Mouse (Mus musculus) limb, embryonic 14.5 days (tissue): ENCODE results near the gene Efna2. TPM values are rescaled to one million over a fixed set of nuclear protein-coding genes. Genes with fewer than 3 reads are reported as not detected.

Source experiments
- ATAC-seq: fragments of 200-750 bp; cut with Nextera tagmentation; 2 replicates; pipeline ENCODE4 v1.8.0; 2017; ENCODE audit warnings: low read depth, moderate number of reproducible peaks, moderate TSS enrichment; ENCODE audit not compliant: low FRiP score
- DNase-seq: peaks from one replicate; pipeline ENCODE4 v3.0.0-alpha.2; 2015; ENCODE audit warnings: low spot score
- H3K27ac ChIP-seq: fragments of 300-500 bp; sonication (generic); replicated peaks from 2 replicates; pipeline ENCODE4 v1.5.1; 2014; ENCODE audit warnings: low read depth, mild to moderate bottlenecking, low read length, moderate library complexity, mixed read lengths
- H3K27me3 ChIP-seq: fragments of 300-500 bp; sonication (generic); 2 replicates; pipeline ENCODE4 v1.6.1; 2014; ENCODE audit warnings: low read length, mixed read lengths; ENCODE audit not compliant: control insufficient read depth, insufficient read depth
- H3K36me3 ChIP-seq: fragments of 300-500 bp; sonication (generic); 2 replicates; pipeline ENCODE4 v1.6.1; 2014; ENCODE audit warnings: mild to moderate bottlenecking, low read length, moderate library complexity, mixed read lengths; ENCODE audit not compliant: control insufficient read depth, insufficient read depth
- H3K4me1 ChIP-seq: fragments of 300-500 bp; sonication (generic); 2 replicates; pipeline ENCODE4 v1.6.1; 2014; ENCODE audit warnings: antibody characterized with exemption, low read length, mixed read lengths; ENCODE audit not compliant: control insufficient read depth, insufficient read depth
- H3K4me2 ChIP-seq: fragments of 300-500 bp; sonication (generic); replicated peaks from 2 replicates; pipeline ENCODE4 v1.6.1; 2014; ENCODE audit warnings: low read depth, mild to moderate bottlenecking, low read length, moderate library complexity; ENCODE audit not compliant: severe bottlenecking
- H3K4me3 ChIP-seq: fragments of 300-500 bp; sonication (generic); replicated peaks from 2 replicates; pipeline ENCODE4 v1.5.1; 2014; ENCODE audit warnings: low read length
- H3K9ac ChIP-seq: fragments of 300-500 bp; sonication (generic); 2 replicates; pipeline ENCODE4 v1.6.1; 2014; ENCODE audit warnings: mild to moderate bottlenecking, low read depth, low read length, moderate library complexity; ENCODE audit not compliant: severe bottlenecking
- H3K9me3 ChIP-seq: fragments of 300-500 bp; sonication (generic); 2 replicates; pipeline ENCODE4 v1.6.1; 2016; ENCODE audit warnings: low read length; ENCODE audit not compliant: control insufficient read depth
- POLR2A ChIP-seq: fragments of 200-500 bp; IDR thresholded peaks from 2 replicates; pipeline ENCODE4 v1.8.0; 2012; ENCODE audit warnings: inconsistent platforms, mild to moderate bottlenecking, moderate library complexity, borderline replicate concordance; ENCODE audit not compliant: insufficient read depth, insufficient read length; ENCODE audit errors: extremely low read depth
- WGBS: fragments of 180-500 bp; shearing (Covaris S2); extraction: QIAGEN DNeasy Blood & Tissue Kit; methylation state at CpG from one replicate; pipeline ENCODE4 v1.1.7; 2014; 5-methylcytosine and 5-hydroxymethylcytosine counted together
- polyA plus RNA-seq, 2 experiments: library from polyadenylated mRNA; depleted of rRNA in 1 of 2; stranded (reverse) in 1 of 2; unstranded in 1 of 2; fragments of >200 nt; fragmentation: Nextera tagmentation in 1 of 2; extraction: Ambion mirVana in 1 of 2; gene quantifications; 2 replicates each; pipeline versions ENCODE4 v1.2.1 to v1.2.3; 2012 to 2014

Efna2 gene
- 41.7 and 67.7 TPM in 2 replicates for polyA plus RNA-seq (2012; rRNA removed)
- 31.5 and 38.6 TPM in 2 replicates for polyA plus RNA-seq (2014; fragmentation: Nextera tagmentation; extraction: Ambion mirVana)

GRCm38 (mm10) chr10:80179068-80180051 is at the start of gene Efna2:
Gene Efna2, plus strand, starts transcription at chr10:80179482.
- DNase-seq, result peak; percentile 63
- 5% methylated on average over 35 of the region's 106 CpGs for WGBS

DNA sequence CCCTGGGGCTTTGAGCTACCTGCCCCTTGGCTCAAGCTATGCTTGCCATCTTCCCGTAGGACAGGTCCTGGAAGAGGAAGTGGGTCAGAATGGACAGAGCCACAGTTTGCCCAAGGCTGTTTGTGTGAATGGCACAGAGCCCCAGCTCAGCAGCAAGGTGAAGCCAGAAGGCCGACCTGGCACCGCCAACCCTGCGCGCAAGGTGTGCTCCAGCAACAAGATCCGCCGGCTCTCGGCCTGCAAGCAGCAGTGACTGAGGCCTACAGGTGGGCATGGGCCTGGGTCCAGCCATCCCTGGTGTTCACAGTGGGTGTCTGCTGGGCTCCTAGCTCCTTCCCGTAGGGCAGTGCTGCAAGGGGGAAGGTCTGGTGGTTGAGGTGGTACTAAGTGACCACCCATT is 49.4 kb upstream of the Efna2 start:
- Histone ChIP-seq H3K27ac (no peak overlapping the region), H3K9ac (no peak overlapping the region), H3K4me2 (no peak overlapping the region), H3K9me3 (no peaks in the 10 kb centered on the region), H3K4me3 (no peak overlapping the region), H3K4me1 (peaks cover 10% of the 10 kb centered on the region; the same call in 1 of the 2 replicates), H3K36me3 (peaks cover 98% of the 10 kb centered on the region), H3K27me3 (no peaks in the 10 kb centered on the region)
- WGBS, result 91% methylated on average over 9 of the region's 9 CpGs
- ATAC-seq (no peak), DNase-seq (no peak)
- TF ChIP-seq POLR2A, result no peak

More at GRCm38 (mm10) chr10:80179068-80180051, at the start of gene Efna2:
- Histone ChIP-seq H3K4me3 (peak within 1 kb of the TSS; percentile 81), H3K27ac (peak within 1 kb of the TSS; percentile 74), H3K9me3 (no peaks in the 10 kb centered on the region), H3K4me2 (peak within 1 kb of the TSS; percentile 91), H3K36me3 (0 out of 2 replicates have a peak, but pooled peaks cover 15% of the 10 kb centered on the region), H3K27me3 (no peaks in the 10 kb centered on the region), H3K9ac (peak within 1 kb of the TSS; percentile 94), H3K4me1 (peaks cover 17% of the 10 kb centered on the region)
- peak; percentile 80 for ATAC-seq
- TF ChIP-seq POLR2A, result no peak

GRCm38 (mm10) chr10:80130403-80131031 is 48.8 kb upstream of the Efna2 start:
- Histone ChIP-seq H3K9ac (no peak overlapping the region), H3K27ac (no peak overlapping the region), H3K27me3 (no peaks in the 10 kb centered on the region), H3K4me1 (peaks cover 10% of the 10 kb centered on the region; the same call in 1 of the 2 replicates), H3K36me3 (peaks cover 96% of the 10 kb centered on the region), H3K4me3 (no peak overlapping the region), H3K9me3 (no peaks in the 10 kb centered on the region), H3K4me2 (no peak overlapping the region)
- WGBS, result 80% methylated on average over 18 of the region's 18 CpGs
- no peak for TF ChIP-seq POLR2A
- DNase-seq (no peak), ATAC-seq (no peak)

DNA sequence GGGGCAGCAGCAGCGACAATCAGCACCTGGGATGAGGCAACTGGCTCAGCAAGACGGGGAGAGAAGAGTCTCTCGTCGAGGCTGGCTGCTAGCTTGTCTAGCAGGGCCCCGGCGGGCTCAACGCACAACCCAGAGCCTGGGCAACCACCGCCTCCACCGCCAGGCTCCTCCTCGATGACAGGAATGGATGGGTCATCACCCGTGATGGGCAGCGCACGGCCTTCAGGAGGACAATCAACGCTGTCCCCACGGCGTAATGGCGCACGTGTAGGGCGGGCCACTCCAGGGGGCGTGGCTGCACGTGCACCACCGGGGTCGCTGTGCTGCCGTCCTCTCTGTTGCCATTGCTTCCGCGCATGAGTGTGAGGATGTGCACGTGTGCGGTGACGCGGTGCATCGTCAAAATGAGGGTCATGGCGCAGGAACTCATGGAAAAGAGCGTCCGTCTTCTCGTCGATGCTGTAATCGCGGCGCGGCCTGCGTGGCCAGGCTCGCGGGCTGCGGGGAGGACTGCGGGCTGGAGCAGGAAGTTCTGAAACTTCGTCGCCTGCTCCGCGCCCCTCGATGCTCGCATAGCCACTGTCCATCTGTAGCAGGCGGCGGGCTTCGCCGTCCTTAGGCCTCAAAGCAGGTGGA is 47.8 kb upstream of the Efna2 start:
- no peak overlapping the region for H3K27ac ChIP-seq
- no peak for TF ChIP-seq POLR2A
- peaks cover 10% of the 10 kb centered on the region; the same call in 1 of the 2 replicates for H3K4me1 ChIP-seq
- WGBS, result 15% methylated on average over 45 of the region's 55 CpGs
- H3K27me3 ChIP-seq, result peaks cover 9% of the 10 kb centered on the region
- H3K4me2 ChIP-seq, result peak overlapping the region; percentile 37
- peak overlapping the region; percentile 20 for H3K4me3 ChIP-seq
- H3K36me3 ChIP-seq, result peaks cover 95% of the 10 kb centered on the region
- no peak for DNase-seq
- H3K9ac ChIP-seq, result peak overlapping the region; percentile 26; the same call in 1 of the 2 replicates
- no peaks in the 10 kb centered on the region for H3K9me3 ChIP-seq
- ATAC-seq, result peak; percentile 31; the same call in 1 of the 2 replicates

DNA sequence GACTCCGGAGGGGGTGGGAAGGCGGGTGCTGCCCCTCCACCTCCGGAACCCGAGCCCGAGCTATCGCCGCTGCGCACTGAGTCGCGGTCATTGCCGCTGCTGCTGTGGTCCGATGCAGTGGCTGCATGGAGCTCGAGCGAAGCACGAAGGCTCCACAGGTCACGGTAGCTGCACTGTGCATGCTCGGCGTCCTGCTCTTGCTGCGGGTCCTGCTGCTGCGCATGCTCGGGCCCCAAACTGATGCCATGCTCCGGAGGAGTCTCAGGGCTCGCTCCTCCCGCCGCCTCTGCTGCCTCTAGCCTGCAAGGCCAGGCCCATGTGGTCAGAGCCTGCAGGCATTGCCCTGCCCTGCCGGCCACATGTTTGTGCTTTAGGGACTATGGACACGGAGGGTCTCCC is 47.3 kb upstream of the Efna2 start:
- 40% methylated on average over 27 of the region's 27 CpGs for WGBS
- peaks cover 14% of the 10 kb centered on the region for H3K27me3 ChIP-seq
- H3K27ac ChIP-seq, result no peak overlapping the region
- H3K9me3 ChIP-seq, result no peaks in the 10 kb centered on the region
- H3K4me1 ChIP-seq, result peaks cover 15% of the 10 kb centered on the region
- peaks cover 90% of the 10 kb centered on the region for H3K36me3 ChIP-seq
- DNase-seq, result no peak
- peak overlapping the region; percentile 20 for H3K4me3 ChIP-seq
- peak overlapping the region; percentile 37 for H3K4me2 ChIP-seq
- ATAC-seq, result no peak
- peak overlapping the region; percentile 26; the same call in 1 of the 2 replicates for H3K9ac ChIP-seq
- no peak for TF ChIP-seq POLR2A
